Mouse (Mus musculus): ENCODE measurements at regions not wholly inside any gene's neighbourhood (a gene's known extent, or its start where the extent isn't known, plus 50 kb on each side); places are given as distances from the start of the nearest gene placed in this dataset.

DNA sequence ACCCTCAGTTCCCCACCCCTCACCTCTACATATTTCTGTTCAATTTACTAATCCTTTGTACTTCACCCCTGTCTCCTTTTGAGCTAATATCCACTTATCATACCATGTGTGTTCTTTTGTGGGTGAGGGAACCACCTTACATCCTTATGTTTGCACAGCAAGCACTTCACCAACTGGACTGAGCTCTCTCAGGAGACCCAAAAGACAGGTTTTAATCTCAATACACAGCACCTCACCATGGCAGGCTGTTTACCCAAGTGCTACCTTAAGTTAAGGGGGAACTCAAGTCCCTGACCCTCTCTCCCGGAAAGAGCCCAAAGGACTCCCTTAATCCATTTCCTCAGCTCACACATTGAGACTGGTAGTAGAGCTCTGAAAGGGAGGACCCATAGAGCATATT is 62.3 kb upstream of the Agr3 start:
- 95% methylated on average over 1 of the region's 1 CpGs for WGBS
- H3K4me3 ChIP-seq (replicated peaks; ENCODE audit: insufficient read depth, low read depth, low read length): no peak overlapping the region
- H3K27me3 ChIP-seq (ENCODE audit: control insufficient read depth, insufficient read depth, low read length): no peaks in the 10 kb centered on the region
- no peak for DNase-seq
- TF ChIP-seq CTCF (IDR thresholded peaks at IDR 0.05; ENCODE audit: borderline replicate concordance, insufficient read depth, low read depth, low read length): no peak
- TF ChIP-seq POLR2A (IDR thresholded peaks at IDR 0.05; ENCODE audit: borderline replicate concordance, insufficient read depth, low read length): no peak
- H3K4me1 ChIP-seq (ENCODE audit: control insufficient read depth, insufficient read depth, low read length): no peaks in the 10 kb centered on the region
- H3K27ac ChIP-seq (ENCODE audit: insufficient read depth, low read length): no peak overlapping the region

- no peaks in the 10 kb centered on the region for H3K4me1 ChIP-seq (ENCODE audit: control insufficient read depth, insufficient read depth, low read length)
- 32% methylated on average over 4 of the region's 4 CpGs for WGBS
- no peaks in the 10 kb centered on the region for H3K27me3 ChIP-seq (ENCODE audit: control insufficient read depth, insufficient read depth, low read length)
- no peak overlapping the region for H3K4me3 ChIP-seq (replicated peaks; ENCODE audit: insufficient read depth, low read depth, low read length)
- no peak for DNase-seq
- no peak overlapping the region for H3K27ac ChIP-seq (ENCODE audit: insufficient read depth, low read length)
- no peak for TF ChIP-seq POLR2A (IDR thresholded peaks at IDR 0.05; ENCODE audit: borderline replicate concordance, insufficient read depth, low read length)
- TF ChIP-seq CTCF (IDR thresholded peaks at IDR 0.05; ENCODE audit: borderline replicate concordance, insufficient read depth, low read depth, low read length): no peak
Observed at GRCm38 (mm10) chr12:35853159-35853558, 72.3 kb upstream of the Agr3 start.

GRCm38 (mm10) chr12:35846905-35847610 is 78.4 kb upstream of the Agr3 start:
- peak in 1 of 2 experiments; percentile 17 for DNase-seq
- no peak for TF ChIP-seq CTCF (IDR thresholded peaks at IDR 0.05; ENCODE audit: borderline replicate concordance, insufficient read depth, low read depth, low read length)
- TF ChIP-seq POLR2A (IDR thresholded peaks at IDR 0.05; ENCODE audit: borderline replicate concordance, insufficient read depth, low read length): no peak
- no peaks in the 10 kb centered on the region for H3K27me3 ChIP-seq (ENCODE audit: control insufficient read depth, insufficient read depth, low read length)
- H3K4me3 ChIP-seq (replicated peaks; ENCODE audit: insufficient read depth, low read depth, low read length): no peak overlapping the region
- no peak overlapping the region for H3K27ac ChIP-seq (ENCODE audit: insufficient read depth, low read length)
- 7% methylated on average over 5 of the region's 5 CpGs for WGBS
- H3K4me1 ChIP-seq (ENCODE audit: control insufficient read depth, insufficient read depth, low read length): no peaks in the 10 kb centered on the region

GRCm38 (mm10) chr12:35836946-35837345 is 88.5 kb upstream of the Agr3 start:
- no peak for DNase-seq
- TF ChIP-seq POLR2A (IDR thresholded peaks at IDR 0.05; ENCODE audit: borderline replicate concordance, insufficient read depth, low read length) (no peak), CTCF (IDR thresholded peaks at IDR 0.05; ENCODE audit: borderline replicate concordance, insufficient read depth, low read depth, low read length) (no peak)
- Histone ChIP-seq H3K27me3 (ENCODE audit: control insufficient read depth, insufficient read depth, low read length) (no peaks in the 10 kb centered on the region), H3K4me1 (ENCODE audit: control insufficient read depth, insufficient read depth, low read length) (no peaks in the 10 kb centered on the region), H3K27ac (ENCODE audit: insufficient read depth, low read length) (no peak overlapping the region), H3K4me3 (replicated peaks; ENCODE audit: insufficient read depth, low read depth, low read length) (no peak overlapping the region)

DNA sequence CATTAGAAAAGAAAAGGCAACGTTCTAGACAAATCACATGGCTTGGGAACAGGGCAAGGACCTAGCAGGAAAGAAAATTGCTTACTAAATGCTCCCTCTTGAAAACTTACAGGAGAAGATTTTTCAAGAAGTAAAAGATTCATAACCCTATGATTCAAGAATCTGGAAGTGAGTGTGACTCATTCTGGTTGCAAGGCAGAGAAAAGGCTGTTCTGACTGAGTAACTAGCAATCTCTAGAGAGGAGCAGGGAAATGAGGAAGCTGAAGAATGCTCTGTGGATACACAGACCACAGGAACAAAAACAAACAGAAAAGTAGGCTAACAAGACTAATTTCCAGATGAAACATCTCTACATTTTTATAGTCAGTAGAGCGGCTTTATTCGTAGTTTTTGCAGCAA is 92.1 kb upstream of the Agr3 start:
- H3K4me1 ChIP-seq (ENCODE audit: control insufficient read depth, insufficient read depth, low read length): no peaks in the 10 kb centered on the region
- DNase-seq: no peak
- no peaks in the 10 kb centered on the region for H3K27me3 ChIP-seq (ENCODE audit: control insufficient read depth, insufficient read depth, low read length)
- TF ChIP-seq POLR2A (IDR thresholded peaks at IDR 0.05; ENCODE audit: borderline replicate concordance, insufficient read depth, low read length): no peak
- no peak for TF ChIP-seq CTCF (IDR thresholded peaks at IDR 0.05; ENCODE audit: borderline replicate concordance, insufficient read depth, low read depth, low read length)
- H3K27ac ChIP-seq (ENCODE audit: insufficient read depth, low read length): no peak overlapping the region
- WGBS: 81% methylated on average over 3 of the region's 3 CpGs
- H3K4me3 ChIP-seq (replicated peaks; ENCODE audit: insufficient read depth, low read depth, low read length): no peak overlapping the region

GRCm38 (mm10) chr12:35831922-35832512 is 93.4 kb upstream of the Agr3 start:
- Histone ChIP-seq H3K4me3 (replicated peaks; ENCODE audit: insufficient read depth, low read depth, low read length) (no peak overlapping the region), H3K4me1 (ENCODE audit: control insufficient read depth, insufficient read depth, low read length) (no peaks in the 10 kb centered on the region), H3K27ac (ENCODE audit: insufficient read depth, low read length) (no peak overlapping the region), H3K27me3 (ENCODE audit: control insufficient read depth, insufficient read depth, low read length) (no peaks in the 10 kb centered on the region)
- no peak for DNase-seq
- WGBS: 82% methylated on average over 2 of the region's 2 CpGs
- TF ChIP-seq CTCF (IDR thresholded peaks at IDR 0.05; ENCODE audit: borderline replicate concordance, insufficient read depth, low read depth, low read length) (no peak), POLR2A (IDR thresholded peaks at IDR 0.05; ENCODE audit: borderline replicate concordance, insufficient read depth, low read length) (no peak)

- Histone ChIP-seq H3K4me1 (ENCODE audit: control insufficient read depth, insufficient read depth, low read length) (no peaks in the 10 kb centered on the region), H3K4me3 (replicated peaks; ENCODE audit: insufficient read depth, low read depth, low read length) (no peak overlapping the region), H3K27me3 (ENCODE audit: control insufficient read depth, insufficient read depth, low read length) (no peaks in the 10 kb centered on the region), H3K27ac (ENCODE audit: insufficient read depth, low read length) (no peak overlapping the region)
- WGBS: 13% methylated on average over 5 of the region's 5 CpGs
- DNase-seq: peak in 1 of 2 experiments; percentile 18
- TF ChIP-seq POLR2A (IDR thresholded peaks at IDR 0.05; ENCODE audit: borderline replicate concordance, insufficient read depth, low read length): no peak
- TF ChIP-seq CTCF (IDR thresholded peaks at IDR 0.05; ENCODE audit: borderline replicate concordance, insufficient read depth, low read depth, low read length): peak; percentile 40; the same call in 1 of the 2 replicates
Observed at GRCm38 (mm10) chr12:35831268-35831667, 94.2 kb upstream of the Agr3 start.

DNA sequence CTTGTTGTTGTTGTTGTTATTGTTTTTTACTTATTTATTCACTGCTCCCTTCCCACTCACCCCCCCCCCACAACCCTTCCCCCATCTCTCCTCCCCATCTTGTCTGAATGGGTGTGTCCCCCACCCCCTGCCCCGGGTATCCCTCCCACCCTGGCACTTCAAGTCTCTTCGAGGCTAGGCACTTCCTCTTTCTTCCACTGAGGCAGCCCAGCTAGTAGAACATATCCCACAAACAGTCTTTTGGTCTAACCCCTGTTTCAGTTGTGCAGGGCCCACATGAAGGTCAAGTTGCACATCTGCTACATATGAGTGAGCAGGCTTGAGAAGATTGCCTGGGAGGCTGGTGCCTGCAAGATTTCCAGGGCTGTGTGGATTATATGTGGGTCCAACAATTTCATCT is 97.6 kb upstream of the Agr3 start:
- Histone ChIP-seq H3K27me3 (ENCODE audit: control insufficient read depth, insufficient read depth, low read length) (no peaks in the 10 kb centered on the region), H3K27ac (ENCODE audit: insufficient read depth, low read length) (no peak overlapping the region), H3K4me1 (ENCODE audit: control insufficient read depth, insufficient read depth, low read length) (no peaks in the 10 kb centered on the region), H3K4me3 (replicated peaks; ENCODE audit: insufficient read depth, low read depth, low read length) (no peak overlapping the region)
- TF ChIP-seq CTCF (IDR thresholded peaks at IDR 0.05; ENCODE audit: borderline replicate concordance, insufficient read depth, low read depth, low read length): no peak
- TF ChIP-seq POLR2A (IDR thresholded peaks at IDR 0.05; ENCODE audit: borderline replicate concordance, insufficient read depth, low read length): no peak
- WGBS: 70% methylated on average over 2 of the region's 2 CpGs
- DNase-seq: no peak

All from cerebellum, adult 2 months (tissue).